Mouse (Mus musculus) forebrain, embryonic 15.5 days (tissue): ENCODE measurements at regions not wholly inside any gene's neighbourhood (a gene's known extent, or its start where the extent isn't known, plus 50 kb on each side); places are given as distances from the start of the nearest gene placed in this dataset.

Experiments
- ATAC-seq: fragments of 200-750 bp; cut with Nextera tagmentation; replicated peaks from 2 replicates; pipeline ENCODE4 v1.8.0; 2017; ENCODE audit warnings: mild to moderate bottlenecking, moderate TSS enrichment, moderate library complexity
- H3K27ac ChIP-seq: fragments of 300-500 bp; sonication (generic); replicated peaks from 2 replicates; pipeline ENCODE4 v1.5.1; 2015; ENCODE audit warnings: mild to moderate bottlenecking, inconsistent platforms
- H3K27me3 ChIP-seq: fragments of 300-500 bp; sonication (generic); 2 replicates; pipeline ENCODE4 v1.6.1; 2015; ENCODE audit warnings: inconsistent platforms
- H3K36me3 ChIP-seq: fragments of 300-500 bp; sonication (generic); 2 replicates; pipeline ENCODE4 v1.6.1; 2015; ENCODE audit warnings: mild to moderate bottlenecking, inconsistent platforms
- H3K4me1 ChIP-seq: fragments of 300-500 bp; sonication (generic); 2 replicates; pipeline ENCODE4 v1.6.1; 2015; ENCODE audit warnings: inconsistent platforms
- H3K4me2 ChIP-seq: fragments of 300-500 bp; sonication (generic); replicated peaks from 2 replicates; pipeline ENCODE4 v1.6.1; 2015; ENCODE audit warnings: mild to moderate bottlenecking, inconsistent platforms
- H3K4me3 ChIP-seq: fragments of 300-500 bp; sonication (generic); 2 replicates; pipeline ENCODE4 v1.5.1; 2015; ENCODE audit warnings: mild to moderate bottlenecking, inconsistent platforms
- H3K9ac ChIP-seq: fragments of 300-500 bp; sonication (generic); replicated peaks from 2 replicates; pipeline ENCODE4 v1.6.1; 2015; ENCODE audit warnings: mild to moderate bottlenecking, inconsistent platforms
- H3K9me3 ChIP-seq: fragments of 300-500 bp; sonication (generic); 2 replicates; pipeline ENCODE4 v1.6.1; 2016; ENCODE audit warnings: inconsistent platforms
- WGBS: fragments of 180-500 bp; shearing (Covaris S2); methylation state at CpG from one replicate; pipeline ENCODE4 v1.1.7; 2015; ENCODE audit warnings: mixed read lengths; 5-methylcytosine and 5-hydroxymethylcytosine counted together

GRCm38 (mm10) chr10:96293622-96294021, 157.2 kb downstream of the Gm5426 start:
- ATAC-seq: 0 out of 2 replicates have a peak, but pooled peaks have one; percentile 26
- Histone ChIP-seq H3K4me1 (no peaks in the 10 kb centered on the region), H3K9ac (no peak overlapping the region), H3K27me3 (no peaks in the 10 kb centered on the region), H3K9me3 (no peaks in the 10 kb centered on the region), H3K4me3 (no peak overlapping the region), H3K27ac (no peak overlapping the region), H3K36me3 (no peaks in the 10 kb centered on the region), H3K4me2 (no peak overlapping the region)
- WGBS: 32% methylated on average over 7 of the region's 7 CpGs

- 86% methylated on average over 2 of the region's 2 CpGs for WGBS
- H3K9me3 ChIP-seq: no peaks in the 10 kb centered on the region
- no peak overlapping the region for H3K4me2 ChIP-seq
- H3K27ac ChIP-seq: no peak overlapping the region
- H3K27me3 ChIP-seq: no peaks in the 10 kb centered on the region
- no peak overlapping the region for H3K4me3 ChIP-seq
- H3K9ac ChIP-seq: no peak overlapping the region
- no peaks in the 10 kb centered on the region for H3K4me1 ChIP-seq
- no peaks in the 10 kb centered on the region for H3K36me3 ChIP-seq
- ATAC-seq: no peak
Measured at GRCm38 (mm10) chr10:96294666-96295065, 158.3 kb downstream of the Gm5426 start.

- no peak overlapping the region for H3K9ac ChIP-seq
- no peak overlapping the region for H3K4me3 ChIP-seq
- ATAC-seq: no peak
- 80% methylated on average over 4 of the region's 4 CpGs for WGBS
- no peaks in the 10 kb centered on the region for H3K4me1 ChIP-seq
- no peaks in the 10 kb centered on the region for H3K36me3 ChIP-seq
- no peak overlapping the region for H3K27ac ChIP-seq
- H3K9me3 ChIP-seq: no peaks in the 10 kb centered on the region
- no peak overlapping the region for H3K4me2 ChIP-seq
- no peaks in the 10 kb centered on the region for H3K27me3 ChIP-seq
Measured at GRCm38 (mm10) chr10:96297658-96298057, 161.3 kb downstream of the Gm5426 start.

GRCm38 (mm10) chr10:96298566-96298965, 162.2 kb downstream of the Gm5426 start:
- Histone ChIP-seq H3K36me3 (no peaks in the 10 kb centered on the region), H3K4me1 (no peaks in the 10 kb centered on the region), H3K4me2 (no peak overlapping the region), H3K27ac (no peak overlapping the region), H3K9ac (no peak overlapping the region), H3K9me3 (no peaks in the 10 kb centered on the region), H3K4me3 (no peak overlapping the region), H3K27me3 (no peaks in the 10 kb centered on the region)
- WGBS: 79% methylated on average over 5 of the region's 5 CpGs
- no peak for ATAC-seq

- ATAC-seq: no peak
- no peak overlapping the region for H3K4me2 ChIP-seq
- no peaks in the 10 kb centered on the region for H3K9me3 ChIP-seq
- no peaks in the 10 kb centered on the region for H3K36me3 ChIP-seq
- H3K27me3 ChIP-seq: no peaks in the 10 kb centered on the region
- H3K9ac ChIP-seq: no peak overlapping the region
- no peak overlapping the region for H3K4me3 ChIP-seq
- H3K27ac ChIP-seq: no peak overlapping the region
- peaks cover 15% of the 10 kb centered on the region for H3K4me1 ChIP-seq
- WGBS: 81% methylated on average over 7 of the region's 7 CpGs
Measured at GRCm38 (mm10) chr10:96305701-96306100, 169.3 kb downstream of the Gm5426 start.

GRCm38 (mm10) chr10:96308713-96309445, 172.5 kb downstream of the Gm5426 start:
- Histone ChIP-seq H3K27me3 (no peaks in the 10 kb centered on the region), H3K9me3 (0 out of 2 replicates have a peak, but pooled peaks cover 4% of the 10 kb centered on the region), H3K36me3 (no peaks in the 10 kb centered on the region), H3K4me3 (no peak overlapping the region), H3K4me1 (peaks cover 15% of the 10 kb centered on the region), H3K4me2 (no peak overlapping the region), H3K27ac (peak overlapping the region; percentile 59), H3K9ac (no peak overlapping the region)
- peak; percentile 93 for ATAC-seq
- 11% methylated on average over 7 of the region's 7 CpGs for WGBS

- no peaks in the 10 kb centered on the region for H3K36me3 ChIP-seq
- no peaks in the 10 kb centered on the region for H3K27me3 ChIP-seq
- no peak overlapping the region for H3K9ac ChIP-seq
- no peak overlapping the region for H3K4me2 ChIP-seq
- 0 out of 2 replicates have a peak, but pooled peaks have one; percentile 17 for ATAC-seq
- 0 out of 2 replicates have a peak, but pooled peaks cover 4% of the 10 kb centered on the region for H3K9me3 ChIP-seq
- H3K4me1 ChIP-seq: peaks cover 15% of the 10 kb centered on the region
- no peak overlapping the region for H3K4me3 ChIP-seq
- peak overlapping the region; percentile 59 for H3K27ac ChIP-seq
- 69% methylated on average over 4 of the region's 4 CpGs for WGBS
Measured at GRCm38 (mm10) chr10:96309766-96310165, 173.4 kb downstream of the Gm5426 start.

GRCm38 (mm10) chr10:96325297-96325696, 188.9 kb downstream of the Gm5426 start:
- 90% methylated on average over 1 of the region's 1 CpGs for WGBS
- Histone ChIP-seq H3K36me3 (no peaks in the 10 kb centered on the region), H3K27me3 (no peaks in the 10 kb centered on the region), H3K4me3 (no peak overlapping the region), H3K4me1 (no peaks in the 10 kb centered on the region), H3K4me2 (no peak overlapping the region), H3K27ac (no peak overlapping the region), H3K9me3 (no peaks in the 10 kb centered on the region), H3K9ac (no peak overlapping the region)
- no peak for ATAC-seq

- Histone ChIP-seq H3K27me3 (no peaks in the 10 kb centered on the region), H3K4me1 (no peaks in the 10 kb centered on the region), H3K9me3 (no peaks in the 10 kb centered on the region), H3K4me2 (no peak overlapping the region), H3K36me3 (no peaks in the 10 kb centered on the region), H3K4me3 (no peak overlapping the region), H3K9ac (no peak overlapping the region), H3K27ac (no peak overlapping the region)
- 53% methylated on average over 6 of the region's 6 CpGs for WGBS
- no peak for ATAC-seq
Measured at GRCm38 (mm10) chr10:96330639-96331487, 194.5 kb downstream of the Gm5426 start.

- ATAC-seq: no peak
- no peak overlapping the region for H3K27ac ChIP-seq
- H3K4me3 ChIP-seq: no peak overlapping the region
- no peaks in the 10 kb centered on the region for H3K27me3 ChIP-seq
- H3K9me3 ChIP-seq: no peaks in the 10 kb centered on the region
- no peak overlapping the region for H3K9ac ChIP-seq
- peaks cover 5% of the 10 kb centered on the region; the same call in 1 of the 2 replicates for H3K4me1 ChIP-seq
- no peaks in the 10 kb centered on the region for H3K36me3 ChIP-seq
- WGBS: 55% methylated on average over 10 of the region's 10 CpGs
- no peak overlapping the region for H3K4me2 ChIP-seq
Measured at GRCm38 (mm10) chr10:96332731-96333201, 196.4 kb downstream of the Gm5426 start.

- Histone ChIP-seq H3K27me3 (no peaks in the 10 kb centered on the region), H3K9me3 (no peaks in the 10 kb centered on the region), H3K9ac (no peak overlapping the region), H3K4me2 (no peak overlapping the region), H3K36me3 (no peaks in the 10 kb centered on the region), H3K27ac (no peak overlapping the region), H3K4me3 (no peak overlapping the region), H3K4me1 (peaks cover 5% of the 10 kb centered on the region; the same call in 1 of the 2 replicates)
- ATAC-seq: no peak
- 91% methylated on average over 6 of the region's 6 CpGs for WGBS
Measured at GRCm38 (mm10) chr10:96333224-96333623, 196.8 kb downstream of the Gm5426 start.

GRCm38 (mm10) chr10:96336271-96336670, 199.9 kb downstream of the Gm5426 start:
- Histone ChIP-seq H3K27ac (no peak overlapping the region), H3K27me3 (no peaks in the 10 kb centered on the region), H3K9ac (no peak overlapping the region), H3K36me3 (no peaks in the 10 kb centered on the region), H3K4me2 (no peak overlapping the region), H3K4me3 (no peak overlapping the region), H3K9me3 (no peaks in the 10 kb centered on the region), H3K4me1 (peaks cover 5% of the 10 kb centered on the region; the same call in 1 of the 2 replicates)
- 92% methylated on average over 3 of the region's 3 CpGs for WGBS
- no peak for ATAC-seq
